Mouse (Mus musculus) megakaryocyte, embryonic 14.5 days (primary cell): Measurements from ENCODE around the gene Rbm25.

Source experiments
- FLI1 ChIP-seq: IDR thresholded peaks from 2 replicates; pipeline ENCODE4 v1.6.1; 2012; ENCODE audit warnings: low read length, inconsistent platforms, mixed read lengths
- GATA1 ChIP-seq: IDR thresholded peaks from 3 replicates; pipeline ENCODE4 v1.6.1; 2012; ENCODE audit warnings: mixed read lengths, low read length, inconsistent platforms, borderline replicate concordance

GRCm38 (mm10) chr12:83641233-83641632 is 10.2 kb downstream of the Rbm25 start:
- no peak for TF ChIP-seq FLI1
- no peak for TF ChIP-seq GATA1
